Mouse (Mus musculus): ENCODE data around the gene Polr3a. TPM values are rescaled to one million over a fixed set of nuclear protein-coding genes. Genes with fewer than 3 reads are reported as not detected.
A peak's percentile ranks its signal among the peaks of the same experiment; 100 is the strongest.

Gene Polr3a
- polyA plus RNA-seq, 1 experiment from 2014 or later: 14.9 TPM

DNA sequence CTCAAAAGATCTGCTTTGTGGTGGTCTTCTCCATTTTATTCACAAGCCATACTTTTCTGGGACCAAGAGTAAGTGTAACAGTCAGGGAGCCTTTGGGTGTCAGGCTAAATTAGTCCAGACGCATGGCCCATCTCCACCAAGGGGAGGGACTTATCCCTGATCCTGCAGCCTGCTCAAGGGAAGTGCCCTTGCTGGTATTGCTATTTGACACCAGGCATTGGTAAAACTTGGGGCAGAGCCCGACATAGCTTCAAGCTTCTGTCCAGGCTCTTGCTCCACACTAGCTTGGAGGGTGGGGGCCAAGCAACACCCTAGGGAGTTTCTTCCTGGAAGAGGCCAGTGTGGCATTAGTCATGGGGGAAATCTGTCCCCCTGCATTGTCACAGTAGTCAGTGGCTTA, 23.8 kb upstream of the Polr3a start:
- no peak for ATAC-seq (ENCODE audit: insufficient read depth, low FRiP score)
- 85% methylated on average over 2 of the region's 2 CpGs for WGBS
- no peaks in the 10 kb centered on the region for H3K27me3 ChIP-seq (ENCODE audit: control insufficient read depth, insufficient read depth, low read length)
- no peaks in the 10 kb centered on the region for H3K36me3 ChIP-seq (ENCODE audit: control insufficient read depth, insufficient read depth, low read length)
- H3K4me1 ChIP-seq (ENCODE audit: control insufficient read depth, insufficient read depth, low read length): peaks cover 9% of the 10 kb centered on the region
- no peak overlapping the region for H3K4me3 ChIP-seq (replicated peaks; ENCODE audit: low read length)
- no peak overlapping the region for H3K4me2 ChIP-seq (ENCODE audit: low read depth, low read length)
- H3K27ac ChIP-seq (ENCODE audit: low read length): no peak overlapping the region
- no peak overlapping the region for H3K9ac ChIP-seq (ENCODE audit: low read length)
- H3K9me3 ChIP-seq (replicated peaks; ENCODE audit: control insufficient read depth, low read length): 0 out of 2 replicates have a peak, but pooled peaks cover 5% of the 10 kb centered on the region

DNA sequence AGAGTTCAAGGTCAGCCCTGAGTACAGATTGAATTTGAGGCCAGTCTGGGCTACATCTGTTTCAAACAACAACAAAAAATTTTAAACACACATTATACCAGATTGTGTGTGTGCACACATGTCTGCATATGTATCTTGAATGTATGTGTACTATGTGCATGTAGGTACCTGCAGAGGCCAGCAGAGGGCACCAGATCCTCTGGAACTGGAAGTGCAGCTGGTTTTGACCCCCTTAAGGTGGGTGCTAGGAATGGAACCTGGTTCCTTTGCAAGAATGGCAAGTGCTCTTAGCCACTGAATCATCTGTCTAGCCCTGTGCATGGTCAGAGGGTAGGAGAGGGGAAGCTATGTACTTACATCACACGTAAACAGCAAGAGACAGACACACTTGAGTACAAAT, 23.4 kb upstream of the Polr3a start:
- ATAC-seq (ENCODE audit: insufficient read depth, low FRiP score): no peak
- Histone ChIP-seq H3K27me3 (ENCODE audit: control insufficient read depth, insufficient read depth, low read length) (no peaks in the 10 kb centered on the region), H3K4me2 (ENCODE audit: low read depth, low read length) (no peak overlapping the region), H3K27ac (ENCODE audit: low read length) (no peak overlapping the region), H3K9ac (ENCODE audit: low read length) (no peak overlapping the region), H3K4me3 (replicated peaks; ENCODE audit: low read length) (no peak overlapping the region), H3K36me3 (ENCODE audit: control insufficient read depth, insufficient read depth, low read length) (no peaks in the 10 kb centered on the region), H3K9me3 (replicated peaks; ENCODE audit: control insufficient read depth, low read length) (0 out of 2 replicates have a peak, but pooled peaks cover 5% of the 10 kb centered on the region), H3K4me1 (ENCODE audit: control insufficient read depth, insufficient read depth, low read length) (peaks cover 9% of the 10 kb centered on the region)
- WGBS: 92% methylated on average over 1 of the region's 1 CpGs

DNA sequence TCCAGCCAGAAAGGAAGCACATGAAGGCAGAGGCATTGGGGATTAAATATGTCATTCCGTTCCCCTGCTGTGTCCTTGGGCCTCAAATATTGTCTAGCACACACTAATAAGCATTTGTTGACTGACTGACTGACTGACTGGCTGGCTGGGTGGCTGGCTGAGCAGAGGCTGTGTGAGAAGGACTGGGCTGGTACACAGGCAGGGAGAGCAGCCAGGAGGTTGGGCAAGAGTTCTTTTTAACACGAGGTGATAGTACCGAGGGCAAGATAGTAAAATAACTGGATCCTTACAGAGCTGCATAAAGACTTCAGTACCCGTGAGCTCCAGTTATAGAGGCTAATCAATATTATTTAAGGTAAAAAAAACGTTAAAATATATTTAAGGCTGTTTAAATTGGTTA, 22.7 kb upstream of the Polr3a start:
- 50% methylated on average over 5 of the region's 5 CpGs for WGBS
- ATAC-seq (ENCODE audit: insufficient read depth, low FRiP score): no peak
- no peak overlapping the region for H3K27ac ChIP-seq (ENCODE audit: low read length)
- no peak overlapping the region for H3K4me3 ChIP-seq (replicated peaks; ENCODE audit: low read length)
- 0 out of 2 replicates have a peak, but pooled peaks cover 5% of the 10 kb centered on the region for H3K9me3 ChIP-seq (replicated peaks; ENCODE audit: control insufficient read depth, low read length)
- no peak overlapping the region for H3K4me2 ChIP-seq (ENCODE audit: low read depth, low read length)
- no peaks in the 10 kb centered on the region for H3K36me3 ChIP-seq (ENCODE audit: control insufficient read depth, insufficient read depth, low read length)
- no peaks in the 10 kb centered on the region for H3K27me3 ChIP-seq (ENCODE audit: control insufficient read depth, insufficient read depth, low read length)
- no peak overlapping the region for H3K9ac ChIP-seq (ENCODE audit: low read length)
- H3K4me1 ChIP-seq (ENCODE audit: control insufficient read depth, insufficient read depth, low read length): peaks cover 9% of the 10 kb centered on the region

DNA sequence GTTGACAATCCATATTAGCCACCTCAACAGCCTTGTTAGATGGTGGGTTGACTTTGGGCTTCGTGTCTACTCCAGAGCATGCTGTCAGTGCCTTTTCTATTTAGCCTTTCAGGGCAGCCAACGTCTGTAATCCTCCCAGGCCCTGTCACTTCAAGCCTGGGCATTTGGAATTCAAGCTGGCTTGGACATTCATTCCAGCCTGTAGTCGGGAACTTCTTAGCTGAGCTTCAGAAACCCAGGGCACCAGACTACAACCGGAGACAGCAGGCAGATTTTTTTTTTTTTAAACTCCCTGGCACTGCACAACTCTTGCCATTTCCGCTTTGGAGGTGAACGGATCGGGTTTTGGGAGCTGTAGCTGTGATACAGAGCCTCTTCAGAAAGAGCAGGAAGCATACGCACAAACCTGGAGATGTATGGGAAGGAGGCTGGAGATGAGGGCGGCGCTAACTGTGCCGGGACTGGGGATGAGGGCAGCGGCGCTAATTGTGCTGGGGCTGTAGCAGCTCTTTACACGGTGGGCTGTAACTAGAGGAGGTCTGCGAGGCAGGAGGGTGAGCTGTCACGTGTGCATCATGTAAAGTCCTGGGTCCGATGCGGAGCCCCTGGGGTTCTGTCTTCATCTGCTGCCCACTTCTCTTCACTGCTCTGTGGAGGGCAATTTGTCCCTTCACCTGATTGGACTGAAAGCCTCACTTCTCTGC, 21.4 kb upstream of the Polr3a start:
- 0 out of 2 replicates have a peak, but pooled peaks cover 5% of the 10 kb centered on the region for H3K9me3 ChIP-seq (replicated peaks; ENCODE audit: control insufficient read depth, low read length)
- 19% methylated on average over 18 of the region's 18 CpGs for WGBS
- 0 out of 2 replicates have a peak overlapping the region, but pooled peaks have one; percentile 21 for H3K27ac ChIP-seq (ENCODE audit: low read length)
- ATAC-seq (ENCODE audit: insufficient read depth, low FRiP score): no peak
- peaks cover 9% of the 10 kb centered on the region for H3K4me1 ChIP-seq (ENCODE audit: control insufficient read depth, insufficient read depth, low read length)
- no peaks in the 10 kb centered on the region for H3K36me3 ChIP-seq (ENCODE audit: control insufficient read depth, insufficient read depth, low read length)
- peak overlapping the region; percentile 39 for H3K4me2 ChIP-seq (ENCODE audit: low read depth, low read length)
- no peaks in the 10 kb centered on the region for H3K27me3 ChIP-seq (ENCODE audit: control insufficient read depth, insufficient read depth, low read length)
- H3K4me3 ChIP-seq (replicated peaks; ENCODE audit: low read length): peak overlapping the region; percentile 11; the same call in 1 of the 2 replicates
- H3K9ac ChIP-seq (ENCODE audit: low read length): peak overlapping the region; percentile 48; the same call in 1 of the 2 replicates

DNA sequence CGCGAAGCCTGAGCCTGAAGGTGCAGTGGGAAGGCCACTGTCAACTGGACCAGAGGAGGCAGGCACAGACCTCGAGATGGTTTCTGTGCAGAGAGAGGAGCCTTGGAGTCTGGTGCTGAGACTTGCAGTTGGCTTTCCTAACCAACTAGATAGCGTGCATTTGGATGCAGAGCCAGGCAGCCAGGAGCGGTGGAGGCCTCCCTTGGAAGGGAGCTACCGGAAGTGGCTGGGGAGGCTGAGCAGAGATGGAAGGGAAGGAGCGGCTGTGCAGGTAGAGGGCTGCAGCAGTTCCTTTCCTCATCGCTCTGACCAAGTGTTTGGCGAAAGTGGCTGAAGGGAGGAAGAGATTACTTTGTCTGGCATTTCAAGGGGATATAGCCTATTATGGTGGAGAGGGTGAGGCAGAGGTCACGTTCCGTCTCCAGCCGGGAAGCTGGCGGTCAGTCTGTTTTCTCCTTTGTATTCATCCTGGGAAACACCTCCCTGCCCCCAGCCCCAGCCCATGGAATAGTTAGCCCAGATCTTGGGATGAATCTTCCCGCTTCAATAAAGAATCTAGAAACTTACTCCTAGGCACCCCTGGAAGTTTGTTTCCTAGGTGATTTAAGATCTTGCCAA, 20.7 kb upstream of the Polr3a start:
- 25% methylated on average over 14 of the region's 14 CpGs for WGBS
- Histone ChIP-seq H3K36me3 (ENCODE audit: control insufficient read depth, insufficient read depth, low read length) (no peaks in the 10 kb centered on the region), H3K27ac (ENCODE audit: low read length) (peak overlapping the region; percentile 68), H3K4me1 (ENCODE audit: control insufficient read depth, insufficient read depth, low read length) (peaks cover 9% of the 10 kb centered on the region), H3K9ac (ENCODE audit: low read length) (peak overlapping the region; percentile 33; the same call in 1 of the 2 replicates), H3K4me3 (replicated peaks; ENCODE audit: low read length) (no peak overlapping the region), H3K9me3 (replicated peaks; ENCODE audit: control insufficient read depth, low read length) (0 out of 2 replicates have a peak, but pooled peaks cover 5% of the 10 kb centered on the region), H3K27me3 (ENCODE audit: control insufficient read depth, insufficient read depth, low read length) (no peaks in the 10 kb centered on the region), H3K4me2 (ENCODE audit: low read depth, low read length) (peak overlapping the region; percentile 23)
- ATAC-seq (ENCODE audit: insufficient read depth, low FRiP score): no peak

DNA sequence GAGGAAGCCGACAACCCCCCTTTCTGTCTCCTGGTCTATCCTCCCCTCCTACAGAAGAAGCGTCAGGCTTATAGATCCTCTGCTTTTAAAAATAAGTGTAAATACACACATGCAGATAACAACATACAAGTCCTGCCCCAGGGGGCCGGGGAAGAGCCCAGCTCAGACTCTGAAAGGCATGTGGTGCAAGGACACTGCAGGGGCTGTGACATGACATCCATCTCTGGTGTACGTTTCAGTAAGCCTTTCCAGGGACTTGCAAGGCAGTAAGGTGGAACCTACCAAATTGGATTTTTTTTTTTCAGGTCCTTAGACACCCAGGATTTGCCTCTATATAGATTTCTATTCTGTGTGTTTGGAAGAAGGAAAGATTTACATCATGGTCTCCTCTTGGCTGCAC, 14.4 kb upstream of the Polr3a start:
- no peak for ATAC-seq (ENCODE audit: insufficient read depth, low FRiP score)
- 63% methylated on average over 4 of the region's 4 CpGs for WGBS
- H3K4me2 ChIP-seq (ENCODE audit: low read depth, low read length): no peak overlapping the region
- H3K9me3 ChIP-seq (replicated peaks; ENCODE audit: control insufficient read depth, low read length): no peaks in the 10 kb centered on the region
- H3K27ac ChIP-seq (ENCODE audit: low read length): peak overlapping the region; percentile 57; the same call in 1 of the 2 replicates
- H3K27me3 ChIP-seq (ENCODE audit: control insufficient read depth, insufficient read depth, low read length): no peaks in the 10 kb centered on the region
- peak overlapping the region; percentile 68 for H3K9ac ChIP-seq (ENCODE audit: low read length)
- no peak overlapping the region for H3K4me3 ChIP-seq (replicated peaks; ENCODE audit: low read length)
- H3K4me1 ChIP-seq (ENCODE audit: control insufficient read depth, insufficient read depth, low read length): peaks cover 8% of the 10 kb centered on the region
- peaks cover 15% of the 10 kb centered on the region for H3K36me3 ChIP-seq (ENCODE audit: control insufficient read depth, insufficient read depth, low read length)

DNA sequence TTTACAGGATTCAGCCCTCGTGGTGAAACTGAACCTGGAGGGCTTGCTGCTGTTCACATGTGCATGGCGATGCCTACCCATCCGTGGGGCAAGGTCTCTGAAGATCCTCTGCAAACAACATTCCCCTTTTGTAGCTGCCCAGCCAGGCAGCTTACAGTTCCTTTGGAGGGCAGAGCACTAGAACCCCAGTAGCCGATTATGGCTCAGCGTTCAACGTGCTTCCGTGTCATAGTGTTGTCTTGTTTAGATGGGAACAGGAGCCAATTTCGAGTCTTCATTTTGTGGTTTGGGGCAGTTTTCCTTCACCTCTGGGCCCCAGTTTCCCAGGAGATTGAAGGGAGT, 14.0 kb upstream of the Polr3a start:
- Histone ChIP-seq H3K4me1 (ENCODE audit: control insufficient read depth, insufficient read depth, low read length) (peaks cover 8% of the 10 kb centered on the region), H3K4me2 (ENCODE audit: low read depth, low read length) (peak overlapping the region; percentile 43), H3K9ac (ENCODE audit: low read length) (peak overlapping the region; percentile 68), H3K9me3 (replicated peaks; ENCODE audit: control insufficient read depth, low read length) (no peaks in the 10 kb centered on the region), H3K27me3 (ENCODE audit: control insufficient read depth, insufficient read depth, low read length) (no peaks in the 10 kb centered on the region), H3K4me3 (replicated peaks; ENCODE audit: low read length) (no peak overlapping the region), H3K27ac (ENCODE audit: low read length) (peak overlapping the region; percentile 57; the same call in 1 of the 2 replicates), H3K36me3 (ENCODE audit: control insufficient read depth, insufficient read depth, low read length) (peaks cover 18% of the 10 kb centered on the region)
- peak; percentile 41; the same call in 1 of the 2 replicates for ATAC-seq (ENCODE audit: insufficient read depth, low FRiP score)
- WGBS: 10% methylated on average over 8 of the region's 8 CpGs

DNA sequence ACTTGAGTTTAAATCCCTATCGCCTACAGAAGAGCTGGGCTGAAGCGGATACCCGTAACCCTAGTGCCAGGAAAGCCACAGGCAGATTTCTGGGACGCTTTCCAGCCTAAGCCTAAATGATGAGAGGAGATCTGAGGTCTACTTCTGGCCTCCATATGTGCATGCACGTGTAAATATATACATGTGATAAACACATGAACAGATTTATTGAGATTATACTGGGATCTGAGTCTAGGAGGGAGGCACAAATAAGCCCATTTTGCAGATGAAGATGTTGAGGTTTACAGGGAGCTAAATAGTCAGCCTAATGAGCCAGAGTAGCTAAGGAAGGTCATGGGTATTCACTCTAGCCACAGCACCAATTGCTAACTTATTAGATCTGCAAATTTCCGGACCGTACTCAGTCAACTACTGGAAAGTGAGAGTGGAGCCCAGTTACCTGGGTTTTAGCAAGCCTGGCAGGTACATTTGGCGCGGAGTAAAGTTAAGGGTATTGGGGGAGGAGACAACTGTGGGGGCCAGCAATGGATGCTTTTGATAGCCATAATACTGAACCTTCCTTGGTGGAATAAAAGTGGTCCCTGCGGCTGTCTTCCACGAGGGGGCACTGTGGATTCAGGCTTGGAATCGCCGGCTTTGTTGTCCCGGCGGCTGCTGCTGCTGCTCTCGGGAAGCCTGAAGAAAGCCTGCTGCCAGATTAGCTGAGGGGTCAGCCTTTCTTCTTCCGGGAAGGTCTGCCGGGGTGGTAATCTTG, 13.4 kb upstream of the Polr3a start:
- peak; percentile 70 for ATAC-seq (ENCODE audit: insufficient read depth, low FRiP score)
- WGBS: 17% methylated on average over 18 of the region's 18 CpGs
- peak overlapping the region; percentile 57; the same call in 1 of the 2 replicates for H3K27ac ChIP-seq (ENCODE audit: low read length)
- H3K4me1 ChIP-seq (ENCODE audit: control insufficient read depth, insufficient read depth, low read length): peaks cover 8% of the 10 kb centered on the region
- peaks cover 20% of the 10 kb centered on the region for H3K36me3 ChIP-seq (ENCODE audit: control insufficient read depth, insufficient read depth, low read length)
- no peaks in the 10 kb centered on the region for H3K9me3 ChIP-seq (replicated peaks; ENCODE audit: control insufficient read depth, low read length)
- peak overlapping the region; percentile 68 for H3K9ac ChIP-seq (ENCODE audit: low read length)
- H3K27me3 ChIP-seq (ENCODE audit: control insufficient read depth, insufficient read depth, low read length): no peaks in the 10 kb centered on the region
- peak overlapping the region; percentile 43 for H3K4me2 ChIP-seq (ENCODE audit: low read depth, low read length)
- no peak overlapping the region for H3K4me3 ChIP-seq (replicated peaks; ENCODE audit: low read length)

DNA sequence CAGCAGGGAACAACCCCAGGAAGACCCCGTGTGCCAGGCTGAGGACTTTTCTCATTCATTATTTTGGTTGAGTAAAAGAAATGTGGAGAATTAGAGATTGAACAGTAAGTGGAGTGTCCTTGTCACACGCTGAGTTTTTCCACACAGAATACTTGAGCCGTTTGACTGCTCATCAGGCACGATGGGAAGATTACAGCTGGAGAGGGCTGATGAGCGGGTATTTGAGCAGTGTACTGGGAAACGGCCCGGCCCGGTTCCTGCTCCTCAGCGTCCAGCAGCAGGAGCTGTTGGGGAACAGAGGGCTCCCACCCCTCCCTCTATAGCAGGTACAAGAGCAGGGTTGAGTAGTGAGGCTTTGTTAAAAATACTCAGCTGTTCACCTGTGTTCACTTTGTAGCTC, 12.6 kb upstream of the Polr3a start:
- H3K36me3 ChIP-seq (ENCODE audit: control insufficient read depth, insufficient read depth, low read length): peaks cover 20% of the 10 kb centered on the region
- 34% methylated on average over 9 of the region's 9 CpGs for WGBS

More for the DNA sequence above, 12.6 kb upstream of the Polr3a start:
- Histone ChIP-seq H3K27ac (ENCODE audit: low read length) (0 out of 2 replicates have a peak overlapping the region, but pooled peaks have one; percentile 19), H3K4me2 (ENCODE audit: low read depth, low read length) (no peak overlapping the region), H3K9me3 (replicated peaks; ENCODE audit: control insufficient read depth, low read length) (no peaks in the 10 kb centered on the region), H3K4me3 (replicated peaks; ENCODE audit: low read length) (no peak overlapping the region), H3K9ac (ENCODE audit: low read length) (no peak overlapping the region), H3K4me1 (ENCODE audit: control insufficient read depth, insufficient read depth, low read length) (peaks cover 10% of the 10 kb centered on the region), H3K27me3 (ENCODE audit: control insufficient read depth, insufficient read depth, low read length) (no peaks in the 10 kb centered on the region)
- ATAC-seq (ENCODE audit: insufficient read depth, low FRiP score): no peak

Data from stomach, embryonic 16.5 days (tissue).